Mouse (Mus musculus) G1E (cell line): ENCODE data around the gene Tbc1d4. TPM values are rescaled to one million over a fixed set of nuclear protein-coding genes. Genes with fewer than 3 reads are reported as not detected.

ENCODE experiments used
- ATAC-seq: 2 replicates; pipeline ENCODE4 v1.8.0; 2016; ENCODE audit warnings: mild to moderate bottlenecking; ENCODE audit not compliant: insufficient number of reproducible peaks, poor library complexity, low FRiP score, severe bottlenecking; ENCODE audit errors: extremely low read depth
- DNase-seq: peaks from one replicate; pipeline ENCODE4 v3.0.0; 2012; ENCODE audit warnings: low spot score
- H3K27me3 ChIP-seq: 2 replicates; pipeline ENCODE4 v1.6.1; 2012; ENCODE audit warnings: mild to moderate bottlenecking, low read length, inconsistent platforms; ENCODE audit not compliant: insufficient read depth
- H3K36me3 ChIP-seq: replicated peaks from 2 replicates; pipeline ENCODE3; 2012; ENCODE audit warnings: mild to moderate bottlenecking, inconsistent platforms
- H3K4me1 ChIP-seq: 2 replicates; pipeline ENCODE4 v1.6.1; 2012; ENCODE audit warnings: low read depth, low read length, inconsistent platforms, mixed read lengths; ENCODE audit not compliant: insufficient read depth
- H3K4me3 ChIP-seq: 2 replicates; pipeline ENCODE4 v1.5.1; 2012; ENCODE audit warnings: low read depth, mild to moderate bottlenecking, inconsistent platforms, low read length, moderate library complexity, mixed read lengths
- H3K9me3 ChIP-seq: replicated peaks from 2 replicates; pipeline ENCODE4 v1.6.1; 2012; ENCODE audit warnings: inconsistent platforms
- CTCF ChIP-seq: IDR thresholded peaks from 2 replicates; pipeline ENCODE4 v1.5.1; 2012; ENCODE audit warnings: low read depth, low read length, inconsistent platforms, mixed read lengths
- GATA1 ChIP-seq: IDR thresholded peaks from 2 replicates; pipeline ENCODE4 v1.6.1; 2012; ENCODE audit warnings: borderline replicate concordance, low read length, inconsistent platforms, mixed read lengths
- GATA2 ChIP-seq: IDR thresholded peaks from 2 replicates; pipeline ENCODE4 v1.6.1; 2012; ENCODE audit warnings: low read depth, low read length, inconsistent platforms, borderline replicate concordance
- POLR2AphosphoS5 ChIP-seq: IDR thresholded peaks from 2 replicates; pipeline ENCODE4 v1.6.1; 2012; ENCODE audit warnings: low read depth, low read length, inconsistent platforms; ENCODE audit not compliant: insufficient replicate concordance
- TAL1 ChIP-seq: conservative IDR thresholded peaks from 2 replicates; pipeline ENCODE4 v1.6.1; 2012; ENCODE audit warnings: low read depth, low read length, inconsistent platforms, mixed read lengths
- polyA plus RNA-seq: library from polyadenylated mRNA; stranded (reverse); fragments of >175 nt; gene quantifications from 2 replicates; pipeline ENCODE4 v1.2.3, GENCODE M21; 2012
- total RNA-seq, 2 experiments: library from RNA; stranded (forward) in 1 of 2; stranded (reverse) in 1 of 2; fragments of 200-1000 nt in 1 of 2; fragments of >200 nt in 1 of 2; fragmentation: Nextera tagmentation in 1 of 2; gene quantifications; 2 replicates each; pipeline ENCODE4 v1.2.3; 2014 to 2017

The Tbc1d4 gene
- total and polyA plus RNA-seq, 3 experiments: 0.33 TPM; not detected in 2

DNA sequence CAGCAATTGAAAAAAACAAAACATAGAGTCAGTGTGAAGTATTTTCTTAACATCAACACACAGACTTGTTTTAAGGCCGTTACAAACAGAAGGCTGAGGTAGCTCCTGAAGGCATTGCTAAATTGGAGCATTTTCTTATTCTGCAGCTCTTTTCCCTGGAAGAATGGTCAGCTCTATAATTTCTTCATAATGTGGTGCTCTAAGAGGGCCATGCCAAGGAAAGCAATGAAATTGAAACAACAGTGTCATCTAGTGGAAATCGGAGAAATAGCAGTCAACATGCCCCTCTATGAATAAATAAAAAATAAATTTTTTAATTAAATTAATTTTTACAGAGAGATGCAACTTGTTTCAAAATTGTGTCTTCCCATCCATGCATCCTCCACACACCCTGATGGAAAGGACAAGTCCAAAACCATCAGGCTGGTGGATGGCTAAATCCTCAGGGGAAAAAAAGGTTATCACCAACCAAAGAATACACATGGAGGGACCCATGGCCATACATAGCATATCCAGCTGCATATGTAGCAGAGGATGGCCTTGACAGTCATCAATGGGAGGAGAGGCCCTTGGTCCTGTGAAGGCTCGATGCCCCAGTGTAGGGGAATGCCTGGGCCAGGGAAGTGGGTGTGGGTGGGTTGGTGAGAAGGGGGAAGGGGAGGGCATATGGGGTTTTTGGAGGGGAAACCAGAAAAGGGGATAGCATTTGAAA, 180.0 kb downstream of the Tbc1d4 start:
- TF ChIP-seq GATA2 (no peak), CTCF (no peak), POLR2AphosphoS5 (no peak), GATA1 (no peak), TAL1 (no peak)
- H3K4me3 ChIP-seq: no peak overlapping the region
- H3K36me3 ChIP-seq: no peaks in the 10 kb centered on the region
- H3K27me3 ChIP-seq: no peaks in the 10 kb centered on the region
- peaks cover 42% of the 10 kb centered on the region for H3K9me3 ChIP-seq
- ATAC-seq: no peak
- no peak for DNase-seq
- H3K4me1 ChIP-seq: no peaks in the 10 kb centered on the region

DNA sequence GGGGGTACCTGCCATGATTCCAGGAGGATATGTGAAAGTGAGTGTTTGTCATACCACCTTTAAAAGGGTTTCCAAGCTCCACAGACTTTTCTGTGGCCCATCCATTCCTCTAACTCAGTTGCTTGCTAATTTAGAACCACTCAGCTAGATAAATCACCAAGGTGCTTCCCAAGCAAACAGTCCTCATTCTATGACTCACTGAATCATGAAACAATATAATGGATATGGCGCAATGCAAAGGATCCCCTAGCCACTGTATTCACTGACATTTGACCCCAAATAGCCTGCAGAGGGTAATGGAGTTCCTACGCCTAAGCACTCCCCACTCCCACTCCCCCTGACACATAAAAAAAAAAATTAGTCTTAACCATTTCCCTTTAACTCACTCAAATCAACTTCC, 191.3 kb downstream of the Tbc1d4 start:
- TF ChIP-seq CTCF (no peak), GATA1 (no peak), TAL1 (no peak), GATA2 (no peak), POLR2AphosphoS5 (no peak)
- H3K27me3 ChIP-seq: no peaks in the 10 kb centered on the region
- H3K4me1 ChIP-seq: no peaks in the 10 kb centered on the region
- DNase-seq: no peak
- no peak for ATAC-seq
- no peak overlapping the region for H3K4me3 ChIP-seq
- no peaks in the 10 kb centered on the region for H3K36me3 ChIP-seq
- peaks cover 33% of the 10 kb centered on the region for H3K9me3 ChIP-seq

Other genes starting within 250 kb of the Tbc1d4 start
- gene Commd6, start 31.5 kb upstream of the Tbc1d4 start, total RNA-seq (2014; fragmentation: Nextera tagmentation): 75.2 and 75.4 TPM in 2 replicates
- gene Commd6, start 31.5 kb upstream of the Tbc1d4 start, total RNA-seq (2017): 191 and 216 TPM in 2 replicates
- 5.8 and 6.5 TPM in 2 replicates for gene Commd6, start 31.5 kb upstream of the Tbc1d4 start, polyA plus RNA-seq
- 69.4 and 78.6 TPM in 2 replicates for gene Uchl3, start 44.8 kb upstream of the Tbc1d4 start, total RNA-seq (2014; fragmentation: Nextera tagmentation)
- gene Uchl3, start 44.8 kb upstream of the Tbc1d4 start, total RNA-seq (2017): 78.5 and 80.9 TPM in 2 replicates
- gene Uchl3, start 44.8 kb upstream of the Tbc1d4 start, polyA plus RNA-seq: 20.2 and 23.6 TPM in 2 replicates
- gene Gm9922, start 120.6 kb upstream of the Tbc1d4 start, total RNA-seq (2014; fragmentation: Nextera tagmentation): not detected in 2 replicates
- not detected in 2 replicates for gene Gm9922, start 120.6 kb upstream of the Tbc1d4 start, total RNA-seq (2017)
- gene Gm9922, start 120.6 kb upstream of the Tbc1d4 start, polyA plus RNA-seq: not detected in 2 replicates
- not detected in 2 replicates for gene Lmo7, start 120.8 kb upstream of the Tbc1d4 start, total RNA-seq (2014; fragmentation: Nextera tagmentation)
- 0.46 and 0.71 TPM in 2 replicates for gene Lmo7, start 120.8 kb upstream of the Tbc1d4 start, total RNA-seq (2017)
- gene Lmo7, start 120.8 kb upstream of the Tbc1d4 start, polyA plus RNA-seq: not detected in 2 replicates